Mouse (Mus musculus): ENCODE measurements around the gene Hdac1.
A peak's percentile ranks its signal among the peaks of the same experiment; 100 is the strongest.

The Hdac1 gene

GRCm38 (mm10) chr4:129542592-129543141 is at the start of gene Hdac1:
TSS of gene Hdac1 (minus strand) at chr4:129542713.
- peak; percentile 95 for DNase-seq (ENCODE audit: low read depth, low spot score)

DNA sequence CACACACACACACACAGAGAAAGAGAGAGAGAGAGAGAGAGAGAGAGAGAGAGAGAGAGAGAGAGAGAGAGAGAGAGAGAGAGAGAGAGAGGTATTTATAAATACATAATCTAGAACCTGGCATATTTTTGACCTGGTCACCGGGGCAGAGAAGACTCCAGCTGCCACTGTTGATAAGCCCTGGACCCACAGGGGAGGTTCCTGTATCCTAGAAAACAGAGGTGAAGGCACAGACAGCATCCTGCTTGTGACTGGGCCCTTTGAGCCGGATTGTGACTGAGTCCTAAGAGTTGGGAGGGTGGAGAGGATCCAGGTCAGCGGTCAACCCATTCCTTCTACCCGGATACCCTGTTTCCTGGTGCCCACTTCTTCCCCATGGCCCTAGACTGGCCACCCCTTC is 46.4 kb upstream of the Hdac1 start:
- DNase-seq (ENCODE audit: low read depth, low spot score) = no peak

DNA sequence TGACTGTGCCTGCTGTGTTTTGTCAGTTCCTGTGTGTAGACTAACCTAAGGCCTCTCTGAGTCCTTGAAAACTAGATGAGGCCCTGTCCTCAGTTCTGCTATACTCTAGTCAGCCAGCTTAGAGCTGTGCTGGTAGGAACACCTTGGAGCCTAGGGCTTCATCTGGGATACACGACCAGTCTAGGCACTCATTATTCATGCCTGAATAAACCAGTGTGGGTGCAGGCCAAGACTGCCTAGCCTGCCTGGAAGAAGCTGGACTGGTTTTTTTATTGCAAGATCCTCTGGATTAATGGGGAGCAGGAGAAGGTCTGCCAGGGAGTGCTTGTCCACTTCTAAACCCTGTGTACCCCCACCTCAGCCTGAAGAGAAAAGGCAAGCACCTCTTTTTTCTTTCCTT is 44.4 kb upstream of the Hdac1 start:
- no peak for DNase-seq (ENCODE audit: low read depth, low spot score)

DNA sequence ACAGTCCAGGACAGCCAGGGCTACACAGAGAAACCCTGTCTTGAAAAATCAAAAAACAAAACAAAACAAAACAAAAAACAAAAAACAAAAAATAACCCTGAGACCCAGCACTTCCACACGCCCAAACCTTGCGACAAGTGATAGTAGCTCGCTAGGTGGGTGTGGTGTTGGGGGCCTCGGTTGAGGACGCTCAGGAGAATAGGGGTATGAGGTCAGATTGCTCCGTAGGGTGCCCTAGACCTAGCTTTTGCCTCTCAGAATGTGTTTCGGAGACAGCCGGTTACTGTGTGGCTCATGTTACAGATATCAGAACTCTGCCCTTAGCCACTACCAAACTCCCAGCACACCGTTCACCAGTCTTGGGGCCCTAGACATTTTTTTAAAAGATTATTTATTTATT is 43.3 kb upstream of the Hdac1 start:
- DNase-seq (ENCODE audit: low read depth, low spot score) = no peak

DNA sequence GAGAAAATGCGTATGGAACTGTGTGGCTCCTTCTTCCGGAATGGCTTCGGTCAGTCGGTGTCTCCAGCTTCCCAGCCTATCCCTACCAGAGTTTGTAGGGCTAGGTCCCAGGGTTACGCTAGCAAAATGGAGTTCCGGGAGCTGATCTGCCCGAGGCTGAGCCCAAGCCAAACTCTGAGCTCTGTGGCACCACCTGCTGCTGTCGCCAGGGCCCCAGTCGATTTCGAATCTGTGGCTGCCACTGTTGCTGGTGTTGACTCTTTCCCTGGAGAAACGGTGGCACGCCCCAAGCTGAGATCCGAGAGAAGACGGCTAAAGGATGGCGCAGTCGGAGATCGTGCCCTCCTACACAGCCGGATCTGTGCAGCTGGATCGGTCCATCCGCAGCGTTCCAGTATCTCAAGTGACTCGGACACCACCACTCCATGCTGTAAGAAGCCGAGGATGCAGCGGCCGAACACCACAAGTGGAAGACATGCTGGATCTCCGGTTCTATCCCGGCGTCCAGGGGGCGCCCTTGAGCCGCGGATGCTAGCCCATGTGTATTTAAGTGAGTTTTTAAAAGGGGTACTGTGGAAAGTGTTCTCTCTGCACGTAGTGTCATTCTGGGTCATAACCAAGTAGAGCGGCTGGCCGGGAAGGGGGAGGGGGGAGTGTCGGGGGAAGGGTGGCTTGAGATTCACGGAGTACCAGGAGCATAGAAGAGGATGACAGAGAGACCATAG is 42.5 kb upstream of the Hdac1 start:
- peak; percentile 47 for DNase-seq (ENCODE audit: low read depth, low spot score)

DNA sequence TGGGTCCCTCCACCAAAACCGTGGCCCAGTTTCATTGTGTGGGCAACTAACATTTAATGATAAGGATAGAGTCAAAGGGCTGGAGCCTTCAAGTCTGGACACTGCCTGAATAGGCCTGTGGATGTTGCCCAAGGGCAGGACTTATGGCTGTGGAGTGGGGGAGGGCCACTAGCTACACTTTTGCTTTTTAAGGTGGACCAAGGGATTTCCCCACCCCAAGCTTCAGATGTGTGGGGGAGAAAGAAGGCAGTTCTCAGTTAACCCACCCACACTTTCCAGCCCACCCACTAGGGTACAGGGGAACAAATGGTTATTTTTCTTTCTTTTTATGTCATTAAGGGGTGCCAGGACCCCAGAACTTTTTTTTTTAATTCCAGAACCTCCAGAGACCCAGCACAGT is 41.9 kb upstream of the Hdac1 start:
- no peak for DNase-seq (ENCODE audit: low read depth, low spot score)

- no peak for DNase-seq (ENCODE audit: low read depth, low spot score)
Measured at GRCm38 (mm10) chr4:129582251-129582650, 39.7 kb upstream of the Hdac1 start.

DNA sequence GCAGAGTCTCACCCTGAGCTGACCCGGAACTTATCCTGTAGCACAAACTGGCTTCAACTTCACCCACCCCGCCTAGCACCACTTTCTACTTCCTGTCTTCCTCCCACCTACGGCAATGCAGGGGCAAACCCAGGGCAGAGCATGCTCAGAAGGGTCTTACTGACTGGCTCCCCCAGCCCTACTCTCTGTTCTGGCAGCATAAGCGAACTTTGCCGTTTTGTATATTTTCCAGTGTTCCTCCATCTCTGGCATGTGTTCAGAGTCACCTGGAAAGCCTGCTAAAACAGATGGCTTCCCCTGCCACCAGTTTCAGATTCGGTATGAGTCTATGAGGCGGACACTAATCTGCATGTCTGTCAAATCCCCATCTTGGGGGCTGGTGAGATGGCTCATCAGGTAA is 37.8 kb upstream of the Hdac1 start:
- DNase-seq (ENCODE audit: low read depth, low spot score) = no peak

GRCm38 (mm10) chr4:129578466-129578865 is 36.0 kb upstream of the Hdac1 start, which contains the start of gene Fam167b:
TSS of gene Fam167b (minus strand) at chr4:129578549.
- DNase-seq (ENCODE audit: low read depth, low spot score) = no peak

DNA sequence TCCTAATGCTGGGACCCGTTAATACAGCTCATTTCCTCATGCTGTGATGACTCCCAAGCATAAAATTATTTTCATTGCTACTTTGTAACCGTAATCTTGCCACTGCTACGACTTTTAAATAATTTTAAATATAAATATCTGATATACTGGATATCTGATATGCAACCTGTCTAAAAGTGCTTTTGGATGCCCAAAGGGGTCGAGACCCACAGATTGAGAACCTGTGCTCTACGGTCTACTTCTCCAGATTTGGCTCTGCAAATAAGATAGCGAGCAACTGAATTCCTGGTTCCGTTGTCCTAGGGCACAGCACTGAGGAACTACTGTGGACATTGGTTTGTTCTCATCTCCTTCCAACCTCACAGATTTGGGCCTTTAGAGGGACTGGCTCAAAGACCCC is 35.2 kb upstream of the Hdac1 start:
- DNase-seq (ENCODE audit: low read depth, low spot score) = no peak

- peak; percentile 36 for DNase-seq (ENCODE audit: low read depth, low spot score)
Measured at GRCm38 (mm10) chr4:129576863-129577491, 34.5 kb upstream of the Hdac1 start.

- DNase-seq (ENCODE audit: low read depth, low spot score) = no peak
Measured at GRCm38 (mm10) chr4:129575171-129575844, 32.8 kb upstream of the Hdac1 start.

DNA sequence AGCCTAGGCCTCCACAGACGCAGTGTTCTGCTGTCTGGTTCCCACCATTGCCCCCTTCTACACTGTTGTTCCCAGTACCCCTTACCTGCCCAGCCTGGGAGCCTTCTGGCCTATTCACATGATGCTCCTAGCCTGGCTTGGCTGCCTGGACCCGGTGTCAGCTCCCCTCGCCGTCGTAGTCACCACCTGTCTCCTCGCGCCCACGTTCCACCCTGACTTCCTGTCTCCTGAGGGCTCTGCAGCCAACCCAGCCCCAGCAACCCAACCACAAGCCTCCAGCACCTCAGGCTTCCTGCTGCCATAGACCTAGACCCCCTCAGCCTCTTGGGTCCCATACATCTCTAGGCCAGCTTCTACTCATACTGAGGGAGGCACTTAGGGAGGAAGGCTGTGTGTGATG is 30.9 kb upstream of the Hdac1 start, which contains the start of gene Lck:
TSS of gene Lck (minus strand) at position 212 of the 400 bp plus-strand sequence.
- DNase-seq (ENCODE audit: low read depth, low spot score) = no peak

- no peak for DNase-seq (ENCODE audit: low read depth, low spot score)
Measured at GRCm38 (mm10) chr4:129573093-129573370, 30.5 kb upstream of the Hdac1 start.

DNA sequence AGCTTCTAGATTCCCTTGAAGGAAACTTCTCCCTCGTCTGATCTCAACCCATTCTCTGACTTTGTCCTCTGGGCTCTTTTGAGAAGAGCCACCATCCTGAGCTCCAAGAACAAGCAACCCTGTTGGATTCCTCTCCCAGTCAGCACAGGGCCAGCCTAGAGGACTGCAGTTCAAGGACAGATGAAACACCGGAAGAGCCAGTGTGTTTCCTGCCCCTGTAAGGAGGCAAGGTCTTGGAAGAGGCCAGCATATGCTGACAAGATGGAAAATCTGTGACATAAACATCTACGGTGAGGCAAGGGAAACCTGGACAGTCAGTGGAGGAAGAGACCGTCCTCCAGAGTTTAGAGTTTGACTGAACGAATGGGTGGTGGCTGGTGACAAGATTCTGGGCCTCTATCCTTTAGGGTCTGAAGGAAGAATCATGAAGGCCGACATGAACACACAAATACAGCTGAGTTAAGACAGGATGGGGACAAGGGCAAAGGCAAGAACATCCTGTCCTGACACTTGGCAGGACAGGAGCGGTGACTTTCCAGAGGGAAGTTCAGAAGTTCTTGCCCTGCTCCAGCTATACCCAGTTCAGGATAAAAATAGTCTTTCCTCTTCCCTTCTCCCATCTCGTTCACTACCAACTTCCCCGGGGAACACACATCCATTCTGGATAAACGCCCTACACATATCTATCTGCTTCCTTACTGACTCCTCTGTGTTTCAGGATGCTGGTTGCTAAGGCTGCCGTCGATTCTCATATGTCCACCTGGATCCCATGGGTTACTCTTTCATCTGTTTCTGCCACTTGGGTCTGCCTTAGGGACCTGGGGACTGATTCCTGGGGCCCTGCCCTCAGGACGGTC is 30.0 kb upstream of the Hdac1 start:
- no peak for DNase-seq (ENCODE audit: low read depth, low spot score)

- DNase-seq (ENCODE audit: low read depth, low spot score) = no peak
Measured at GRCm38 (mm10) chr4:129571551-129572084, 29.1 kb upstream of the Hdac1 start.

GRCm38 (mm10) chr4:129570028-129570427 is 27.5 kb upstream of the Hdac1 start:
- DNase-seq (ENCODE audit: low read depth, low spot score) = no peak

DNA sequence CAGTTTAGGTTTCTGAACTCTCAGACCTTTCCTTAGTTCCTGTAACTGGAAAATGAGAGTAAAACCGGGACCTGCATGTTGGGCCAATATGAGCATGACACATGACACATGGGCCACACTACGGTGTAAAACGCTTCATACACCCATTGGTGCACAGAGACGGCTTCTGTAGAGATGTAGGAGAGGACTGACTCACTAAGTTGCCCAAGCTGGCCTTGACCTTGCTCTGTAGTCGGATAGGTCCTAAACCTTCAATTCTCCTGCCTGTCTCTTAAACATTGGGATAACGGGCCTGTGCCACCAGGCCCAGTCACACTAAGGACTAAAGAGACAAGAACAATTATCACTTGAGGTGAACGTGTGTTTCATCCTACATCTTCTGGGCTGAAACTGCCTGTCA is 25.9 kb upstream of the Hdac1 start:
- DNase-seq (ENCODE audit: low read depth, low spot score) = no peak

DNA sequence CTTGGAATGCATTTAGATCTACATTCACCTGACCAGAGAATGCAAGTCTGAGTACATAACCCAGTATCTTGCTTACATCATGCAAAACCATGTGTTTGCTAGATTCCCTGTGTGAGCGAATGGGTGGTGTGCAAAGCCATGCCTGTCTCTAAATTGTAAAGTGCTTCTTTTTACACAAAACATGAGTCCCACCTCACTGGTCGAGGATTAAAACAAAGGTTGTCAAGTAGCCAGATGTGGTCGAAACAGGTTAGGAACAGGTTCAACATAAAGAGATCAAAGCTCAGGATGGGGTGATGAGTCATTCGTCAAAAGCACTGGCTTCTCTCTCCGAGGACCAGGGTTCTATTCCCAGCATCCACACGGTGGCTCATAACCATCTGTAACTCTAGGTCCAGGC is 22.6 kb upstream of the Hdac1 start:
- DNase-seq (ENCODE audit: low read depth, low spot score) = no peak

DNA sequence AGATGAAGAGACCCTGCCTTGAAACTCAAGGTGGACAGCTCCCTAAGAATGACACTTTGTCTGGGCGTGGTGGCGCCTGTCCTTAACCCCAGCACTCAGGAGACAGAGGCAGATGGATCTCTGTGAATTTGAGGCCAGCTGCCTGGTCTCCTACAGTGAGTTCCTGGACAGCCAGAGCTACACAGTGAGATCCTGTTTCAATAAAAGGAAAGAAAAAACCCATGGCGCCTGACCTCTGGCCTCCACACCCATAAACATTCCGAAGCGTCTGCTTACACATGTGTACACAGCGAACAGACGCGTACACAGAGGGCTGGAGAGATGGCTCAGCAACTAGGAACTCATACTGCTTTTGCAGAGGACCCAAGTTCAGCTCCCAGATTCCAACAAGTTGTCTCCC is 21.2 kb upstream of the Hdac1 start:
- DNase-seq (ENCODE audit: low read depth, low spot score) = peak; percentile 35

- DNase-seq (ENCODE audit: low read depth, low spot score) = no peak
Measured at GRCm38 (mm10) chr4:129561184-129561583, 18.7 kb upstream of the Hdac1 start.

Measured in 3T3-L1 (cell line).